Mouse (Mus musculus) kidney, postnatal 36 days (tissue): ENCODE results near the gene Lsg1.

Experiments
- DNase-seq, 2 experiments: peaks; one replicate each; pipeline ENCODE4 v3.0.0; 2021 to 2022; ENCODE audit warnings: mixed read lengths in 2 of 2

The Lsg1 gene

GRCm38 (mm10) chr16:30587494-30588327 is at the start of gene Lsg1:
Gene Lsg1, minus strand, starts transcription at chr16:30587592.
- DNase-seq, result peak; percentile 90 to 93

- DNase-seq, result no peak
Measured at GRCm38 (mm10) chr16:30633906-30634746, 46.7 kb upstream of the Lsg1 start.

- no peak for DNase-seq
Measured at GRCm38 (mm10) chr16:30629509-30629908, 42.1 kb upstream of the Lsg1 start.

- DNase-seq, result no peak
Measured at GRCm38 (mm10) chr16:30628401-30628800, 41.0 kb upstream of the Lsg1 start.

- DNase-seq, result peak; percentile 28 to 38
Measured at GRCm38 (mm10) chr16:30627586-30628337, 40.4 kb upstream of the Lsg1 start.

GRCm38 (mm10) chr16:30624640-30625039 is 37.2 kb upstream of the Lsg1 start:
- DNase-seq, result no peak

- no peak for DNase-seq
Measured at GRCm38 (mm10) chr16:30623645-30624044, 36.3 kb upstream of the Lsg1 start.

GRCm38 (mm10) chr16:30616281-30616680 is 28.9 kb upstream of the Lsg1 start:
- no peak for DNase-seq

GRCm38 (mm10) chr16:30614705-30615317 is 27.4 kb upstream of the Lsg1 start:
- no peak for DNase-seq

GRCm38 (mm10) chr16:30614122-30614521 is 26.7 kb upstream of the Lsg1 start:
- DNase-seq, result peak in 1 of 2 experiments; percentile 8

GRCm38 (mm10) chr16:30613122-30613521 is 25.7 kb upstream of the Lsg1 start:
- DNase-seq, result no peak

GRCm38 (mm10) chr16:30611331-30611730 is 23.9 kb upstream of the Lsg1 start:
- no peak for DNase-seq

GRCm38 (mm10) chr16:30607868-30608267 is 20.5 kb upstream of the Lsg1 start:
- DNase-seq, result no peak

- no peak for DNase-seq
Measured at GRCm38 (mm10) chr16:30605528-30605927, 18.1 kb upstream of the Lsg1 start.

- no peak for DNase-seq
Measured at GRCm38 (mm10) chr16:30604807-30605137, 17.4 kb upstream of the Lsg1 start.

- DNase-seq, result no peak
Measured at GRCm38 (mm10) chr16:30604061-30604806, 16.8 kb upstream of the Lsg1 start.

GRCm38 (mm10) chr16:30603531-30603842 is 16.1 kb upstream of the Lsg1 start:
- peak in 1 of 2 experiments; percentile 43 for DNase-seq

GRCm38 (mm10) chr16:30602684-30603530 is 15.5 kb upstream of the Lsg1 start:
- DNase-seq, result peak in 1 of 2 experiments; percentile 35

- peak in 1 of 2 experiments; percentile 39 for DNase-seq
Measured at GRCm38 (mm10) chr16:30601946-30602345, 14.6 kb upstream of the Lsg1 start.

- peak; percentile 57 to 82 for DNase-seq
Measured at GRCm38 (mm10) chr16:30601046-30601832, 13.8 kb upstream of the Lsg1 start.
